Mouse (Mus musculus) small intestine, adult 2 months (tissue): ENCODE data around the gene Xndc1.

Experiments used
- CTCF ChIP-seq: fragments of 200-500 bp; IDR thresholded peaks from 2 replicates; pipeline ENCODE4 v1.5.1; 2012; ENCODE audit warnings: low read depth, mild to moderate bottlenecking, control low read depth, inconsistent platforms, low read length, moderate library complexity, mixed read lengths; ENCODE audit not compliant: insufficient replicate concordance, insufficient read length; ENCODE audit errors: extremely low read depth
- POLR2A ChIP-seq: fragments of 200-500 bp; IDR thresholded peaks from 2 replicates; pipeline ENCODE4 v1.6.1; 2012; ENCODE audit warnings: low read depth, mild to moderate bottlenecking, control low read depth, inconsistent platforms, low read length, moderate library complexity

DNA sequence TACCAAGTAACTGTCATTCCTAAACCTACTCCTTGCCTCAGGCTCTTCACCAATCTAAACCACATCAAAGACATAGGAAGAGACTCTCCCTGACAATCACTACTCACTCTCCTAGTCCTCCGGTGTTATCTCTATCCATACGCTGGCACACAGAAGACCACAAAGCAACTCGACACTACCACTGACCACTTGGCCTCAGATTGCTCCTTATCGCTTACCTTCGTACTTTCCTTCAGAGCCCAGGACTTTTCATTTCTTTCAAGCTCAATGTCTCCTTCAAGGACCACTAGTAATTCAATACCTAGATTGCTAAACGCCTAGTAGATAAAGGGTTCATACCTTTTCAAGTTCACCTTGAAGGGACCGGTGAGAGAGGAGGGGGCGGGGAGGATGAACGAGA is 1.4 kb upstream of the Xndc1 start:
- no peak for TF ChIP-seq CTCF
- TF ChIP-seq POLR2A: no peak
